Mouse (Mus musculus): ENCODE measurements around the gene Skint6. TPM values are rescaled to one million over a fixed set of nuclear protein-coding genes. Genes with fewer than 3 reads are reported as not detected.
A peak's percentile ranks its signal among the peaks of the same experiment; 100 is the strongest.
"Not testable (repeated sequence)": the region's sequence is repeated elsewhere in the genome, so short reads cannot be mapped to it uniquely, and the experiment has no call there.

Gene Skint6
- not detected in 2 replicates for polyA plus RNA-seq (2015; fragmentation: Nextera tagmentation; extraction: Ambion mirVana)

DNA sequence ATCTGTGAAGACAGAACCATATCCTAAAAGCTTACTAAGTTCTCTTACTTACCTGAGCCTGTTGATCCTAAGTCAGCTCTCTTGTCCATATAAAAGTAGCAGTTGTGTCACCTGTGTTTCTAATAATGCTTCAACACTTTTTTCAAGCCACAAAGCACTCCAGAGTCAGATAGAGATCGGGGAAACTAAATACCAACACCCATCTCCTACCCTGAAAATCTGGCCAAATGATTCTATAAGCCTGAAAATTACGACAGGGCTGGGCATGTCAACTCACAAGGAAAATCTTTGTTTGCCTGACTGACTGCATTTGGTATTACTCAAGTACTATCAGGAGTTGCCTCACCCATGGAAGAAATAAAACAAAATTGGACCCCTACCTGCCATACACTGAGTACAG, at the start of gene Skint6:
TSS of gene Skint6 (minus strand) at position 101 of the 400 bp plus-strand sequence.
- no peak for DNase-seq (ENCODE audit: low spot score)

GRCm38 (mm10) chr4:113320911-113321310, 34.1 kb upstream of the Skint6 start:
- DNase-seq (ENCODE audit: low spot score) = no peak

DNA sequence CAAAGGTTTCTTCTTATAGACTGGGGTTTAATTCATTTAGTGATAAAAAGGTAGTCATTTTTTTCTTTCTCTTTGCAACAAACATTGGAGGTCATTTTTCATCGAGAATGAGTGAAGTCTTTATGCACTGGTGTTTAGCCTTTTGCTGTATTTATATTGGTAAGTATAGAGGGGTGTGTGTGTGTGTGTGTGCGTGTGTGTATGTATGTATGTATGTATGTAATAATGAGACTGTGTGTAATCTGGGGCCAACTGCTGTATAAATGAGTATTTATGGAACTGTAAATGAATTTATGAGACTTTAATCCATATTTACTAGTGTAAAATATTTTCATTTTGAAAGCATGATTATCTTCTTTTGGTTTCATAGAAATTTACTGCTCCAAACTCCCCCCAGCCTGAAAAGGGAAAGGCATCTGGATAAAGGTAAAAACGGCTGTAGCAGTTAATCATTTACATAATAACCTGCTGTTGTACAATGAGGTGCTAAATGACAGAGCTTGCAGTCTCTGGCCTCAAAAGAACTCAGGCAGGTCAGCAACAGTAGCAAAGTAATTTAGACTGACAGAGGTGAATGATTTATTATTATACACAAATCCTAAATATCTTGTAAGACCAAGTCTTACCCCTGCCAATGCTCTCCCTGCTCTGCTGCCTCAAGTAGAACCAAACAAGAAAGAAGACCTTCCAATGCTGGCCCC, 15.2 kb upstream of the Skint6 start:
- DNase-seq (ENCODE audit: low spot score) = no peak

DNA sequence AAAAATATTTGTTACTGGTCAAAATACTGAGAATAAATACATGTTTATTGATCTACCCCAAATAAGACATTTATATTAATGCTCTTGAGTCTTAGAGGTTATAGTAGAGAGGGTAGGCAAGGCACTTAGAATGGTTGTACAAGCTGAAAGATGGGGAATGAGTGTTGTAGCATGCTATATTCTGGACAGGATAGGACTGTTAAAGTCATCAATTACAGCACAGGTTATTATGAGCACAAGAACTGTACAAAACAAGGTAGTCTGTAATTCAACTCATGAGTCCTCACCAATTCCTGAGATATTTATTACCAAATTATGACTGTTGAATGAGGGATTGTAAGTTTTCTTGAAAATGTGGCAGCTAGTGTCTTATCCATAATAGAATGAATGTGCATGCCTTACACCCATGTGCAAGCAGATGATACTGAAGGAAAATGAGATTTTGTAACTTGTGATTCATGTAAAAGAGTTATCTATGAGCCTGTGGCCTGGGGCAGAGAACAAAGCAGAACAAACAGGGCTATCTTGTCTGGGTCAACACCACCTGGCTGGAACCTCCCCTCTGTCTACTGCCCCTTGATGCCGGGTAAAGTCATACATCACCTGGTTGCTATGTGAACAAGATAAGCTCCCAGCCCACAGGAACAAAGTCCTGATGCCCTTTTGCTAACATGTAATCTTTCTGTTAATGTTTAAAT, 23.3 kb downstream of the Skint6 start:
- no peak for DNase-seq (ENCODE audit: low spot score)

DNA sequence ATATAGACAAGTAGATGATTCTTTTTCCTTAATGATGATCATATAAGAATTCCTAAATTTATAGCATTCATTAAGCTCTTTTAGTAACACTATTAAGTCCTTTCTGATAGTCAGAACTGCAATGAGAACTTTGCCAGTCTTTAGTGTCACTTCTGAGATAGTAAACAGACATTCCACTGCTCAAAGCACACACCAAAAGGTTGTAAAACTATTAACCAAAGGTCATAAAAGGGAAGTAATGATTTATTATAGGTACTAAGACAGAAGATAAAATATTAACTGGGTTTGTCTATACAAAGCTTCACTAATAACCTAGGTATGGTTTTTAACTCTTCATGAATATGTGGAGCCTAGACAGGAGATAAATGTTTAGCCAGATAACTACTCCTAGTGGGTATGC, 41.0 kb downstream of the Skint6 start:
- DNase-seq (ENCODE audit: low spot score) = no peak

DNA sequence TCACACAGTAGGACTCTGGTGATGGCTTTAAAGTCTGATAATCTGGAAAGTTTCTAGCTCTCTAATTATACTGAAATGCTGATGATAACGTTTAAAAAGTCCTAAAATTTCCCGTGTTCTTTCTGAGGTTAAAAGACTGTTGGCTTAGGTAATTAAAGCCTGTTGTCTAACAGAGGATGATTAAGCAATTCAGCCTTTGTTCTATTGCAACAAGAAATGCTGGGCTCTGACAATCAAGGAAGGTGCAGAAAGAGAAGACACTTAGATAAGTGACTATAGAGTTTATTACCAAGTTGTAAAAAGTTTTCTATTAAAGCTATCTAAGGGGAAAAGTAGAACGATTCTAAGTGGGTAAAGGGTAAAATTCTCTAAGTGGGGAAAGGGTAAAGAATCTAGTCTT, 219.2 kb downstream of the Skint6 start:
- DNase-seq (ENCODE audit: low spot score) = no peak

DNA sequence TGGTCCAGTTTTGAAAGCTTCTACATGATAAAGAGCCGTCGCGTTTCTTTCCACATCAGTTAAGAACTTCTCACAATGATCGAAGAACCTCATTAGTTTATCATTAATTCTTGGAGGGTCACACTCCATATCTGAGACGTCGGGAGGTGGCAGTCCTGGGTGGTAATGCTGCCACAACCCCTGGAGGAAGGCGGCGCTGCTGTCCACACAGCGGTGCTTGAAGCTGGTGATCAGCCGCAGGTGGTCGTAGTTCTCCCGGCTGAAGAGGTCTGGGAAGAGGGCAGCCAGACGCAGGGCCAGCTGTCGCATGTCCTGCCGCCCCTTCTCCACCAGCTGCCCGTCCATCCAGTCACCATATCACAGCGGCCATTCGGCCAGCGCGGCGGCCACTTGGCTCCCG, 307.6 kb downstream of the Skint6 start:
- DNase-seq (ENCODE audit: low spot score) = not testable (repeated sequence)

DNA sequence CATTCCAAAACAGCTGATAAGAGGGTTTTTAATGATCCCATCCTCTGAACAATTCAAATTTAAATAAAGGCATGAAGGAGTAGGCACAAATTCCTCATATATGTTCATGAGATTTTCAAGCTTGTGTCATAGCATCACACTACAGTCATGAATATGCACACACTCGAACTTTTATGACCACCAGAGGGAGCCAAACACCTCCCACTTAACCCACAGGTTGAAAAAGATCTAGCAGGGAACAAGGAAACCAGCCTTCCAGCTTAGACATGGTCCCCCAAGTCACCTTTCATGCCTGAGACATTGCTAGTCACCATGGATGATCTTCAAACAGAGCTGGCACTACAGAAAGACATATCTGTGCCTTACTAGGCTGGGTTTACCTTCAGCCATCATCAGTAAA, 496.1 kb downstream of the Skint6 start:
- DNase-seq (ENCODE audit: low spot score) = peak; percentile 2

GRCm38 (mm10) chr4:112774766-112775165, 512.0 kb downstream of the Skint6 start, which contains the start of gene Skint10:
Gene Skint10, minus strand, starts transcription at chr4:112774866.
- DNase-seq (ENCODE audit: low spot score) = no peak

Measured in thymus, postnatal 0 days (tissue).